Mouse (Mus musculus) hematopoietic stem cell, adult 5-6 weeks (primary cell): ENCODE results near the gene Lactb. TPM values are rescaled to one million over a fixed set of nuclear protein-coding genes. Genes with fewer than 3 reads are reported as not detected.
"Not testable (repeated sequence)": the region's sequence is repeated elsewhere in the genome, so short reads cannot be mapped to it uniquely, and the experiment has no call there.

Experiments used
- ATAC-seq, 2 experiments: fragments of 125-278 bp in 1 of 2; replicated peaks in 1 of 2; 2 replicates each; pipeline ENCODE4 v1.8.0; 2016 to 2017; ENCODE audit warnings: inconsistent platforms in 2 of 2, mild to moderate bottlenecking in 2 of 2, moderate number of reproducible peaks in 2 of 2, low read depth in 1 of 2, moderate TSS enrichment in 1 of 2; ENCODE audit not compliant: low FRiP score in 2 of 2, poor library complexity in 2 of 2, severe bottlenecking in 2 of 2, insufficient read depth in 1 of 2, low TSS enrichment in 1 of 2
- total RNA-seq: library from RNA; stranded (forward); fragments of 172-1452, 232-1000 nt; gene quantifications from 2 replicates; pipeline ENCODE4 v1.2.3, GENCODE M21; 2017

The Lactb gene
- total RNA-seq, 1 experiment from 2014 or later: 17.9 TPM

- ATAC-seq: not testable (repeated sequence)
Observed at GRCm38 (mm10) chr9:66913254-66913934, 61.9 kb downstream of the Lactb start.

GRCm38 (mm10) chr9:66912304-66912703, 63.0 kb downstream of the Lactb start:
- no peak for ATAC-seq

DNA sequence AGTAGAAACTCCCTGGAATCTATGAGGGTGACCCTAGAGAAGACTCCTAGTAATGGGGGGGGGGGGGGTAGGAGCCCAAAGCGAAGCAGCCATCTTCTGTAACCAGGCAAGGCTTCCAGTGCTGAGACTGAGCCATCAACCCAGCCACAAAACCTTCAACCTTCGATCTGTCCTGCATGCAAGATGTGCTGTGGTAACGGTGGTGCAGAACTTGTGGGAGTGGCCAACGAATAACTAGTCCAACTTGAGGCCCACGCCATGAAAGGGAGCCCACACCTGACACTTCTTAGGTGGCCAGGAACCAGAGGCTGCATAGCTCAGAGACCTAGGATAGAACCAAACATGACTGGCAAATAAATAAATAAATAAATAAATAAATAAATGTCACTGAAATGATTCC, 64.6 kb downstream of the Lactb start:
- ATAC-seq: no peak

- no peak; a peak in 1 of 4 replicates for ATAC-seq
Observed at GRCm38 (mm10) chr9:66909922-66910321, 65.4 kb downstream of the Lactb start.

DNA sequence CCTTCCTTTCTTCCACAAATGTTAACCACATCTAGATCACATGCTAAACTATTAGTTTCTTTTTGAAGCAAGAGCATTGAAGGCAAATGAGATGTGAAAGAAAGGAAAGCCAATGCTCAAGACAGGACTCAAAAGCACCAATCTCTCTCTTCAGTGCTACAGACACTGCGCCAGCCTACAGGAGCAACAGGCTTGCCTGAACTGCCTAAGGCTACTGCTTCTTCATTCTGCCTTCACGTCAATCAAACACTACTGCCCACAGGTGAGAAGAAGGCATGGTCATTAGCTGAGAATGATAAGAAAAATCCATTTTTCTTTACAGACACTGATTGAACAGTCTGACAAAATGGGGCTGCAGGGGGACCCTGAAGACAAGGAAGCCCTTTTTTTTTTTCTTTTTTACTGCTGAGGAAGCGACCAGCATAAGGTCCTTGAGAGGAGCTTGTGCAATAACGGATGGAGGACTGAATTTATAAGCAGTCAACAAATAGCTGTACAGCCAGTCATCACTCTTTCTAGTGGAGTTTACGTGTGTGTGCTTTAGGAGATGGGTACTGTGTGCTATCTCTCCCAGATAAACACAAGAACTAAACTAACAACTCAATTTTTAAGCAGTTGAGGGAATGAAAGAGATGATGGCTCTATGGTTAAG, 67.4 kb downstream of the Lactb start:
- ATAC-seq: peak in 1 of 2 experiments; percentile 31; a peak in 2 of 4 replicates

GRCm38 (mm10) chr9:66907126-66907525, 68.2 kb downstream of the Lactb start:
- no peak for ATAC-seq

GRCm38 (mm10) chr9:66905990-66906389, 69.3 kb downstream of the Lactb start:
- ATAC-seq: no peak

Other genes with a start within 250 kb of the Lactb start
- 3.1 and 5.8 TPM in 2 replicates for gene Aph1b, start 180.0 kb downstream of the Lactb start, total RNA-seq
- 0.38 TPM in 1 of 2 replicates, not detected in the other for gene Gm10647, start 178.4 kb downstream of the Lactb start, total RNA-seq
- 1.4 and 5.5 TPM in 2 replicates for gene Aph1c, start 140.8 kb downstream of the Lactb start, total RNA-seq
- 99.3 and 118 TPM in 2 replicates for gene Rab8b, start 55.8 kb downstream of the Lactb start, total RNA-seq
- 82.7 and 100 TPM in 2 replicates for gene Rps27l, start 29.4 kb downstream of the Lactb start, total RNA-seq
- gene Tpm1, start 73.9 kb upstream of the Lactb start, total RNA-seq: 91.2 and 92.2 TPM in 2 replicates